Mouse (Mus musculus) granulocyte monocyte progenitor cell, adult 5-6 weeks (primary cell): ENCODE results near the gene Aagab. TPM values are rescaled to one million over a fixed set of nuclear protein-coding genes. Genes with fewer than 3 reads are reported as not detected.

Experiments
- ATAC-seq: replicated peaks from 2 replicates; pipeline ENCODE4 v1.8.0; 2016; ENCODE audit warnings: mild to moderate bottlenecking, moderate TSS enrichment, inconsistent platforms; ENCODE audit not compliant: poor library complexity, severe bottlenecking
- total RNA-seq, 2 experiments: library from RNA; stranded (forward) in 1 of 2; stranded (reverse) in 1 of 2; fragments of 200-712, 200-1000 nt in 1 of 2; fragments of >200 nt in 1 of 2; fragmentation: Nextera tagmentation in 1 of 2; gene quantifications; 2 replicates each; pipeline ENCODE4 v1.2.3; 2014 to 2017

Gene Aagab
- total RNA-seq, 2 experiments from 2014 or later = 30.8 to 57.0 TPM

DNA sequence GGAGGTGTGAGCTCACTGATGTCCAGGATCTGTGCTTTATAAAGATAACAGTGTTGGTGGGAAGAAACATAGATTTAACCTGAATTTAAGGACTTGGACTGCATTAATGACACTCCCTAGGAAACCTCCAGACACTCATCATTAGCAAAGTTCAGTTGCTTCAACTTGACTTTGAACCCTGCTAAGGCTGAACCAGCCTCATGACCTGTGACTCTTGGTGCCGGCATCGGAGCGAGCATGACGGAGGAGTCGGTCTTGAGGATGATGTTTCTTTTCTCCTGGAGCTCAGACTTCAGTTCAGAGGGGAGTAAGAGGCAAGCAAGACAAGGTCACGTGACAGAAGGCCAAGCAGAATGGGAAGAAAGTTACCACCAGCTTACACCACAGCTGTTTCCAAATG lies 41.6 kb downstream of the Aagab start:
- no peak for ATAC-seq

DNA sequence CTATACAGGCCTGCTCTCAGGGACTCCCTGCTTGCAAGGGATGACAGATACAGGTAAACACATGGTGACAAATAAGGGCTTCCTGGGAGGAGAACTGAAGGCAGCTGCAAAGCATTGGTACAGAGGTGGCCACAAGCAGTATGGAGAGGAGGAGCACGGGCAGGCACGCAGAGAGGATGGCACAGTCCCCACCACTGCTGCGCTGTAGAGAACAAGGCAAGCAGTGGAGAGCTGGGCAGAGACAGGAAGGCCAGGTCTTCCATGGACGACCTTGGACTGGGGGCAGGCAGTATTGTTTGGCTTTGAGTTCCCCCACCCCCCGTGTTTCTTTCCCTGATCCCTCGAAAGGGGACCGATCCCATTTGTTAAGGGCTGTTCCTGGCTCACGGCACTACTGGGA lies 42.6 kb downstream of the Aagab start:
- no peak for ATAC-seq

DNA sequence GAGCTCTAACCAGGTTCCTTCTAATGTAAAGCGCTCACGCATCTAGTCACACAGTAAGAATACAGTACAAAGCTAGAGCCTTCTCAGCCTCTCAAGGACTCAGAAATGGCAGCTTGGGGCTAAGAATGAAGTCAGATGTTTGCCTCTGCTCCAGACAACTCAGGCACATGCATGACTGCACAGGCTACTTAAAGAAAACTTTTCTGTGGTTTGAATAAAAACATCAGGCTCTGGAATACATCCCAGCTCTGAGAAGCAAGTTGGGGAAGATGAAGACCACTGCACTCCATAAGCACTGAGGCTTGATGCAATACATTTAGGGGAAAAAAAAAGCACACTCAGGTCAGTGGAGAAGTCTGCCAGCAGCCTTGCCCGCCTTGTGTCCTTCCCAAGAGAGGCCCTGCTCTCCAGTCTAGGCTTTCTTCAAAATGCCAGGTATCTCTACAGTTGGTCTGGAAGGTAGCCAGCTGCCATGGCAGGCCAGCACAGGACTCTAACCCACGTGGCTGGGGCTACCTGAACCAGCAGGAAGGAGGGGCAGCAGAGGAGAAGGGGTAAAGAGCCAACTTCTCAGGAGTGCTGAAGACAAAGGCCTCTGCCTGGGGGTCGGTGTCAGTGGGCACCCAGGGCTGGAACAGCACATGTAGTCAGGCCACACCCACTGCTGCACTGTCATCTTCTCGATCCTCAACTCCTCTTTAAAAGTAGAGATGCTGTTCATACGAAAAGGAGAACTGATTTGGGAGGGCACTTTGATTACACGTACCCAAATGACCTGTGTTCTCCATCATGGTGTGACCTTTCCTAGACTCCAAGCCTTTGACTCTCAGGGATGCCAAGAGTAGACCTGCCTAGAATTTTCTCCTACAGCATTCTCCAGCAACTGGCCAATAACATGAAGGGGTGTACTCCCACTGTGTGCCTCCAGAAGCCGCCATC lies 45.4 kb downstream of the Aagab start:
- no peak for ATAC-seq

DNA sequence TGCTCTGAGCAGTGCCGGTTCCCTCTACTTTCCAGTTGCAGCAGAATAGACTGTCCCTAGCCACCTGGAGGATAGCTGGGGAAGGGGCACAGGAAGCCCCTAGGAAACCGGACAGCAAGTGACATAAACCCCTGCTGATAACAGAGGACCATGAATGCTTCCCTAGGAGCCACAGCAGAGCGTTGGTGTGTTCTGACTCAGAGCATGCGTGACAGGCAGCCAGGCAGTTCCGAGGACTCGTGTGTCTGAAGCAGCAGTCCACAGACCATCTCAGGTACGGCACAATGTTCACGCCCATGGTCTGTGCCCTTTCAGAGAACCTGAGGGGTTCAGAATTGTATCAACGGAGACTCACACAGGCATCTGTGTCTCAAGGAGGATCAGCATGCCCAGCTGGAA lies 46.1 kb downstream of the Aagab start:
- ATAC-seq = no peak

DNA sequence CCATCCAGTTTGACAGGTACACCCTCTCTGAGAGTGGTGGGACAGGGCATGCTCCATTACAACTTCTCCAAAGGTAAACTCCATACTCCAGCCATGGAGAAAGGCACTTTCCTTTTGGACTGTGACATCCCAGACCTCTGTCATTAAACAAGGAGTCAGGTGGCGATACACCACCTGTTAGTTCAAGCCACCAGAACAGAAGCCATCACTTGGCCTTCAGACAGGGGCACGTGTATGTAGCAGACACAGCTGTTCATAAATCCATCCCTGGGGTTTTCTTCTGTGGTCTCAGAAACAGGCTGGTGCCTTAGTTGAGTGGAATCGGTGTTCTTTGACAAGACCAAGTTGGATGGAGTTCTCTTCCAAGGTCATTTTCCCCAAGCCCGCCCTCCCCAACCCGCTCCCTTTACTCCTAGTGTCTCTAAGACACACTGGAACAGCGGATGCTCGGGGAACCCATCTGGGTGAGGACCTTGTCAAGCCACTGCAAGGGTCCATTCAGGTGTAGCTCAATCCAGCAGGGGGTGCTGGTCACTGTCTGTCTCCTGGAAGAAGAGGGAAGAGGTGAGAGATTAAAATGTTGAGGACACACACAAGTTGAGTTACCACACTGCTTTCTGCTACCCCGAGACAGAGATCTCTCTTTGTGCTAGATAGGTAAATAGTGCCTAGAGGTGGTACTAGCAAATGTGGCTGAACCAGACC lies 47.5 kb downstream of the Aagab start:
- ATAC-seq = no peak

DNA sequence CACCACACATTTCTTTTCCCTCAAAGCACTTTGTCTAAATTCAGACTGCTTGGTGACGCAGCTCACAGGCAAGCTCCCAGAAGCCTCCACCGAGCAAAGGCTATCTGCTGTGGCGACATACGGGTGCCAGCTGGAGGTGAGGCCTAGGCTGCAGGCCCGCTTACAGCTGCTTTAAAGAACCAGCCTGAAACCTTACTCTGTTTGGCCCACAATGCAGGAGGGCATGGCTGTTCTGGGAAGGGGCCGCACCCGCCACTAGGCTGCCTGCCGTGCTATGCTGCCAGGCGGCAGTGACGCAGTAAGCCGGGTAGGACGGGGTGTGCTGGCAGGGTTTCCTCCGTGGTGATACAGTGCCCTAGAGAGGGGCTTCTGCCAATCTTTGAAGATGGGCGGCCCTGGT lies 48.4 kb downstream of the Aagab start:
- ATAC-seq = no peak

DNA sequence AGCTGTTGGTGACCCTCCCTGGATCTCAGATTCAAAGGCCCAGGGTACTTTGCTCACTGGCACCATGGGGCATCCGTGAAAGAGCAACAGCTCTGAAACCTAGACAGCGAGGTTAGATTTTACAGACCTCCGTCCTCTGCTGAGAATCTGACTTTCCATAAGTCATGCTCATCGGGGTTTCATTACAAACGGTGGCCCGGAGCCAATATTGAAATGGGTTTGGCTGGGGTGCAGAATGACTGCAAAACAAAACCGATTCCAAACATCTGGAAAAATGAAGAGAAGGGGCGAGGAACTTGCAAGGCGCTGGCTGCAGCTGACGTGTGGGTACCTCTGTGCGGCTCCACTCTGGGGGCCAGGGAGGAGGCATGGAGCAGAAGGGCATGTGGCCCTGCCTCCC lies 49.1 kb downstream of the Aagab start:
- no peak for ATAC-seq

DNA sequence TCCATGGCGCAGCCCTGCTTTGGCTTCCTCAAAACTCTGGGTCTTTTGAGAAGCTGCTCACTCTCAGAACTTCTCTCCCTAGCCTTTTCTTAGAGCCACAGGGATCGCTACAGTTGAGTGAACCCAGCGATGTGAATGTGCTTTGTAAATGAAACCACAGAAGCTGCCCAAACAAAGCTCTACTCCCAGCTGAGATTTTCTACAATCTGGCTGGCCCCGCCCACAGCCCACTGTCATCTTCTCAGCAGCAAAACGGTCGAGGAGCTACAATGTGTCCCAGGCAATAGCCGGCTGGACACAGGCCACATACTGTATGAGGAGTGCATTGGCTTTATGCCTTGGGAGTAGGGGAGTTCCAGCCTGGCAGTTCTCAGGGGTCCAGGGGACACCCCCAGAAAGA lies 51.2 kb downstream of the Aagab start:
- ATAC-seq = no peak

DNA sequence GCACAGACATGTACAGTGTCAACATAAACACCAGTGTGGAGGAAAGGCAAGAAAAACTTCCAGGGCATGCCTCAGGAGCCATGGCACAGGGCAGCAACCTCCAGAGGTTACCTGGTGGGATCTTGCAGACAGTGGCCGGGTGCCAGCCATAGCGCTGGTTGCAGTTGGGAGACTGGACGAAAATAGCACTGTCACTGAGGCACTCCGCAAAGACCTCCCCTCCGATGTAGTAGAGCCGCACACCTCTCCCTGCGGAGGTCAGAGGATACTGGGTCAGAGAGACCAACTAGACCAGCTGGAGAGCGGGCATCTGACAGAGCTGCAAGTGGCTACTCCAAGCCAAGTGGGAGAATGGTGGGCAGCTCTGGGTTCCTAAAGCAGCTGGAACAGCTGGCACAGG lies 52.1 kb downstream of the Aagab start:
- ATAC-seq = no peak

DNA sequence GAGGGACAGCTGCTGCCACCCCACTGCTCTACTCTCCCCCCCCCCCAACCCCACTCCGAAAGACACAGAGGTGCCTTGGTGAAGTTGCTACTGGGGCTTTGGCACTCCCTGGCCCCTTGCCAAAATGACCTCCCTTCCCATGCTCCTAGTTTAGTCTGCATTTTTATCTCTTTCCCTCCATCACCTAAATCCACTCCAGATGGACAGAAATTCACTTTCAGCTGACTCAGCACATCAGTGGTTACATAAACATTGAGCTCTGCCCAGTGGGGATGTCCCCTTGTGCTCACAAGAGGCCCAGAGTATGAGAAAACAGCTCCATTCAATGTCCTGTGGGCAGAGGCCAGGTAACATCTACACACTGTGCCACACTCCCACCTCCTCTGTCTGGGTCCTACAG lies 52.6 kb downstream of the Aagab start:
- no peak for ATAC-seq

DNA sequence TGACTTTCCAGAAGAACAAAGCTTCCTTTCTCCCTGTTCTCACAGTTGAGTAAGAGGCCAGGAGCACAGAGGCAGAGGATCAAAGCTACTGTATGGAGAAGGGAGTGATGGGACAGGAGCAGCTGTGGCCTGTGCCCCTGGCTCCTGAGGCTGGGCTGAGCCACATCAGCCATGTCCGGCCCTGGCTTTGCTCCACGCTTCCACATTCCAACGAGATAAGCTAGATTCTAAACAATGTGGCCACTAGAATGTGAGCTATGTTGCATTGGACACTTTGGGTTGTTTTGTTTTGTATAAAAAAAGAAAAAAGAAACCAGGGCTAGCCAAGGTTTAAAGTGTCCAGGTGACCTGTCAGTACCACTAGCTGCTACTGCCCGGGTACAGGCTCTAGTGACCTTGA lies 54.7 kb downstream of the Aagab start:
- ATAC-seq = no peak

DNA sequence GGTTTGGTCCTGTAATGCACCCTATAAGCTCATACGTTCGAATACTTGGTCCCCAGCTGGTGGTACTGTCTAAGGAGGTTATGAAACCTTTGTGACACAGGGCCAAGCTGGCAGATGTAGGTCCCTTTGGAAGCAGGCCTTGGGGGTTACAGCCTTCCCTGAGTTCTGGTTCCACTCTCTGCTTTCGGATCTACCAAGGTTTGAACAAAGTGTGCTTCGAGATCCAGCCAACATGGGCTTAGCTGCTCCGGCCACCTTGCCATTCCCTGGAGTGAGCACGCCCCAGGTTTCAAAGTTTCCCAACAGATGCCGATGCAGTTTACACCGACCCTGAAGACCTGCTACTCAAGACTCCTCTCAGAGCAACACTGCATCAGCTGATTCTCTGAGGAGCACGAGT lies 56.0 kb downstream of the Aagab start:
- no peak for ATAC-seq

DNA sequence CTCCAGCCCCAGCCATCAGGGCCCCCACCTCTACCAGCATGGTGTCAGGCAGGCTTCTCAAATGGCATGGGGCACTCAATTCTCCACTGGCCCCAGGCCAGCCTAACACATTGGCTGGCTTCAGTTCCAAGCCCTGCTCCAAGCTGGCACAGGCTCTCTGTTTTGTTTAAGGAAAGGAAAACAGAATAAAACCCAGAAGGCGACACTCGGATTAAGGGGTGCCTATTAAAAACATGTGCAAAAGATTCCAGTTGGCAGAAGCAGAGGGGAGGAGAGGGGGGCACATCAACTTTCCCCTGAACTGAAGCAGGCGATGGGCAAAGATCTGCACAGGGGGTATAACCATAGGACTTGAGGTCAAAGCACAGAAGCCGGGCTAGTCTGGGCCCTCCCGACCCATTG lies 56.5 kb downstream of the Aagab start:
- no peak for ATAC-seq

DNA sequence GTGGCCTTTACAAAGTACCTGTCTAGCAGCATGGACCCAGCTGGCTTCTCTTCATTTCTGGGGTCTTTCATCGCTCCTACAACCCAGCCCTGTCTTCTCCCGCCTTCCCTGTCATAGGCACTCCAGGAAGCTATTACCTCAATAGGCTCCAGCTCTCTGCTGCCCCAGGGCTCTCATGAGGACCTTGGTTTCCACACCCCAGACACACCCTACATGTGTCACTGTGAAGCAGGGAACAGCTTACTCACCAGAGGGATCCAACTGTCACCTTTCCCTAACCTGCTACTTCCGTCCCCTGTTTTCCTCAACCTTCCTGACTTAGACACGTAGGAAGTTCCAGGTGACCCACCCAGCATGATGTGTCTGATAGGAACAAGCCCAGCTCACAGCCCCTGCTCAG lies 57.6 kb downstream of the Aagab start:
- no peak for ATAC-seq

DNA sequence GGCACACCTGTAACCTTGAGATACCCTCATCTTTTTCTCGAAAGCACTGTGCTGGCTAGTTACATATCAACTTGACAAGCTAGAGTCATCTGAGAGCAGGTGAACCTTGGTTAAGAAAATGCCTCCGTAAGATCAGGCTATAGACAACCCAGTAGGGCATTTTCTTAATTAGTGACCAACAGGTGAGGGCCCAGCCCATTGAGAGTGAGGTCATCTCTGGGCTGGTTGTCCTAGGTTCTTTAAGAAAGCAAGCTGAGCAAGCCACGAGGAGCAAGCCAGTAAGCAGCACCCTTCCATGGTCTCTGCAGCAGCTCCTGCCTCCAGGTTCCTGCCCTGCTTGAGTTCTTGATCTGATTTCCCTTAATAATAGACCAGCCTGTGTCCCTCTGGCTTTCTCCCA lies 58.2 kb downstream of the Aagab start:
- ATAC-seq = no peak

DNA sequence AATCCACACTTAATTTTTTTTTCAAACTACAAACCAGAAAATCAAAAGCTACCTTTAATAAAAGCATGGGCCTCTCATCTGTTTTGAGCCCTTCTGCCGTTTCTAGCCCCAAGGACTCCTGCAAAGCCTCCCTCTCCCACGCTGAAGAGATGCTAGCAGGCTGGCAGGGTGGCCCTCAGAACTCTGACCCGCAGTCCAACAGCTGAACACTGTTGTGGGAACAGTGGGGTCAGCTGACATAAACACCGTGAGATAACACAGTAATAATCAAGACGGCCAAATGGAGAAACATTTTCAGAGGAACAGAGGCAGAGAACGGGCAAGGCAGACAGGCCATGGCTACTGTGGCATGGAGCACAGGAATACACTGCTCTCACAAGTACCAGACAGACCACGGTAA lies 60.3 kb downstream of the Aagab start:
- no peak for ATAC-seq

DNA sequence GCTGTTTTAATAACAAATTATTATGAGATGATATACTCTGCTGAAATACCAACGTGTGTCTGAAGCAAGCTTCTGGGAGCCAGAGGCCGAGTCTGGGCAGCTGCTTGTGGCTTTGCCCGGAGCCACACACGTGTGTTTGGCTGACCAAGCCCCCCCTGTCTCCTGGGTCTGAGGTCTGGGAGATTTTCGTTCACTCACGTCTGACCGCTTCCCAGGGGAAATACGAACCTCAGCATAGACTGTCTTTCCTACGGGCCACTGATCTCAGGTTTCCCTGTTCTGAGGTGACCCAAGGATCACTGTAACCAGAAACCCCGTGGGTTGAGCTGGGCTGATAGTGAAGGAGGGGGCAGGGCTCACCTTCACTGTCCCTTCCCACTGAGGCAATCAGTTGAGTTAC lies 60.8 kb downstream of the Aagab start:
- ATAC-seq = no peak

DNA sequence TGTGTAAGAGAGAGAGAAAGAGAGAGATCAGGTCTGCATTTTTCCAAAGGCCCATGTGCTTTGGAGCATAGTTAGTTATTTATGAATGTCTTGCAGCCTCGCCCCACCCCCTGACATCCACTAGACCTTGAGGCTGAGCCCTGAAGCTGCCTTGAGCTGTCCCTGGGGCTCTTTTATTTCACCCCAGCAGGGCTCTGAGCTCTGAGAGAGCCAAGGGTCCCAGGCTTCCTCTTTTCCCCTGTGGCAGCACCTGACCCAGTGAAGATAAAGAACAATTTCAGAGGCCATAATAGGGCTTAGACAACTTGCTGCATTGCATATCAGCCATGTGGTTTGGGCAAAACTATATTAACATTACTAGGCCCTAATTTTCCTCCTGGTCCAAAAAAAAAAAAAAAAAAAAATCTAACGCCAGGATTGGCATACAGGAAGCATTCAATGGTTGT lies 61.9 kb downstream of the Aagab start:
- ATAC-seq = no peak

DNA sequence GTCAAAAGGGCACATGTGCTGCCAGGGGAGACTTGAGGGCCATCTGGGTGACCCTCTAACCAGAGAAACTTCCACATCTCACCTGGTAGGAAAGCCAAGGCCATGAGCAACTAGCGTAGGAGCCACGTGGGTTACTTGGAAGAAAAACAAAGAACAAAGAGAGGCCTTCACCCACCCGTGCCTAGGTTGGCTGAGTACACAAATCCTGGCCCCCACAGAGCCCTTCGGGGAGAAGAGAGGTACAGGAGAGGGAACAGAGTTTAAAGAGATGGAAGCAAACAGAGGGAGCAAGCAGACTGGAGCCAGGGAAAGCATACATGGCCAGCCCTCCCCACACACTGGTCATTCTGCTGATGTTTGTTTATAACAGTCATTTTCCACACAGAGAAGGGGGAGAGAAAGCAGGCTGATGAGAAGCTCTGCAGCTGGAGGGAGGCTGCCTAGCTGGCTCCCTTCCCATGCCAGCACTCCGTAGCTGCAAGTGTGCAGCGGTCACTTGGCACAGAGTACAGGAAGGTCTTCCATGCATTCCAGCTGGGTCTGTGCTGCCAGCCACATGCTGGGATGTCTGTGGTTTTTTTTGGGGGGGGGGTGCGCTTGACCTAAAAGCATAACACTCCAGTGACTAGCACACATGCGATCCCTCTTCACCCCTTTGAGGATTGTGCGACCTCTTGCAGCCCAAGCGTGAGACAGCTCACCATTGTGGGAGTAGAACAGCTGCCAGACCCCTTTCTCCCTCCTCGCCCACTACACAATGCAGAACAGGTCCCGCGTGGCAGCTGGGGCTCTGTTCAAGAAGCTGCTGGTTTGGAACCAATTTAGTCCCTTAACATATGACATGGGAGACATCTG lies 62.6 kb downstream of the Aagab start:
- ATAC-seq = no peak

DNA sequence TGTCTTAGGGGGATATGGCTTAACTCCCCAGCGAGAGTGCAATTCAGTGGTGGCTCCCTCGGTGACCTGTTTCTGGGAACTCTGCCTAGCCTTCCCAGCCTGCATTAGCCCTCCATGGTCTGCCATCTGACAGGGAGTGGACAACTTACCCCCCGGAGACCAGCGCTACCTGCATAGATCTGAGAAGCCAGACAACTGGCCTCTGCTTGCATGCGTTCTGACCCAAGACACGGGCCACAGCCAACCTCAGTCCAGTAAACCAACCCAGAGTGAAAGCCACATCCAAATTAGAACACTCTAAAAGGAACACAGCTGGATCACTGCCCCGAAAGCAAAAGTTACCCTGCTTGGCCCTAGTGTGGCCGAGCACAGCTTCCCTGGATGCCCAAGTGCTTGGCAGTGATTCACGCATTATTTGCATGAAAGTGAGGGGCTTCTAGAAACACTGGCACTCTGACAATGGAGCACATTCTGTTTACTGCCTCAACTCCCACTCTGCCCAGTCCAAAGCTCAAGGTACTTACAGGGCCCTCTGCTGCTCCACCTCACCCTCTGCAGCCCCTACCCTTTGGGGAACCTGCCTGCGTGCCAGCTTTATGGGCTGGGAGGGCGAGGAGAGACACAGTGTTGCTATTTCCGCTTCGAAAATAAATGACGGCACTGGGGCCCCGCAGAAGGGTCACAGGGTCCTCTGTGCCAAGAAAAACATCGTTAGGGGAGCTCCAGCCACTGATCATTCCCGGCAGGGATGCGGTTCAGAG lies 64.3 kb downstream of the Aagab start:
- ATAC-seq = no peak
